Mouse (Mus musculus) stomach, embryonic 14.5 days (tissue): ENCODE data around the gene Clec12a. TPM values are rescaled to one million over a fixed set of nuclear protein-coding genes. Genes with fewer than 3 reads are reported as not detected.
"Not testable (repeated sequence)": the region's sequence is repeated elsewhere in the genome, so short reads cannot be mapped to it uniquely, and the experiment has no call there.

Experiments used
- ATAC-seq: fragments of 200-750 bp; cut with Nextera tagmentation; 2 replicates; pipeline ENCODE4 v1.8.0; 2017; ENCODE audit warnings: low read depth, moderate TSS enrichment; ENCODE audit not compliant: insufficient number of reproducible peaks, insufficient read depth, low FRiP score
- H3K27ac ChIP-seq: fragments of 300-500 bp; sonication (generic); 2 replicates; pipeline ENCODE4 v1.5.1; 2014; ENCODE audit warnings: mild to moderate bottlenecking, low read length, moderate library complexity, mixed read lengths
- H3K27me3 ChIP-seq: fragments of 300-500 bp; sonication (generic); 2 replicates; pipeline ENCODE4 v1.6.1; 2014; ENCODE audit warnings: low read length, control low read depth, mixed read lengths; ENCODE audit not compliant: control insufficient read depth, insufficient read depth
- H3K36me3 ChIP-seq: fragments of 300-500 bp; sonication (generic); 2 replicates; pipeline ENCODE4 v1.6.1; 2014; ENCODE audit warnings: mild to moderate bottlenecking, control low read depth, low read length, moderate library complexity, mixed read lengths; ENCODE audit not compliant: control insufficient read depth, insufficient read depth
- H3K4me1 ChIP-seq: fragments of 300-500 bp; sonication (generic); 2 replicates; pipeline ENCODE4 v1.6.1; 2014; ENCODE audit warnings: low read length, control low read depth, mixed read lengths; ENCODE audit not compliant: control insufficient read depth, insufficient read depth
- H3K4me2 ChIP-seq: fragments of 300-500 bp; sonication (generic); replicated peaks from 2 replicates; pipeline ENCODE4 v1.6.1; 2014; ENCODE audit warnings: low read depth, low read length, control low read depth
- H3K4me3 ChIP-seq: fragments of 300-500 bp; sonication (generic); 2 replicates; pipeline ENCODE4 v1.5.1; 2014; ENCODE audit warnings: low read depth, low read length, control low read depth
- H3K9ac ChIP-seq: fragments of 300-500 bp; sonication (generic); replicated peaks from 2 replicates; pipeline ENCODE4 v1.6.1; 2014; ENCODE audit warnings: low read depth, mild to moderate bottlenecking, control low read depth, low read length, moderate library complexity, mixed read lengths
- H3K9me3 ChIP-seq: fragments of 300-500 bp; sonication (generic); 2 replicates; pipeline ENCODE4 v1.6.1; 2016; ENCODE audit warnings: low read depth, low read length, control low read depth; ENCODE audit not compliant: control insufficient read depth
- WGBS: fragments of 180-500 bp; shearing (Covaris S2); extraction: QIAGEN DNeasy Blood & Tissue Kit; methylation state at CpG from one replicate; pipeline ENCODE4 v1.1.7; 2014; 5-methylcytosine and 5-hydroxymethylcytosine counted together
- polyA plus RNA-seq: library from polyadenylated mRNA; unstranded; fragments of >200 nt; fragmentation: Nextera tagmentation; extraction: Ambion mirVana; gene quantifications from 2 replicates; pipeline ENCODE4 v1.2.1, GENCODE M21; 2014

The Clec12a gene
- 1.0 and 1.8 TPM in 2 replicates for polyA plus RNA-seq

DNA sequence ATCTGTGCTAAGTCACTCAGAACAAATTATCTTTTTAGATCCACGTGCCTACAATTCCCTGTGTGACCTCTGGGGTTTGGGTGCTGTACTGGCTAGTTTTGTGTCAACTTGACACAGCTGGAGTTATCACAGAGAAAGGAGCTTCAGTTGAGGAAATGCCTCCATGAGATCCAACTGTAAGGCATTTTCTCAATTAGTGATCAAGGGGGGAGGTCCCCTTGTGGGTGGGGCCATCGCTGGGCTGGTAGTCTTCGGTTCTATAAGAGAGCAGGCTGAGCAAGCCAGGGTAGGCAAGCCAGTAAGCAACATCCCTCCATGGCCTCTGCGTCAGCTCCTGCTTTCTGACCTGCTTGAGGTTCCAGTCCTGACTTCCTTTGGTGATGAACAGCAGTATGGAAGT lies at the start of gene Clec12a:
TSS of gene Clec12a (plus strand) at position 301 of the 400 bp plus-strand sequence.
- H3K4me3 ChIP-seq, H3K9me3 ChIP-seq, H3K27ac ChIP-seq, H3K4me2 ChIP-seq, H3K9ac ChIP-seq, ATAC-seq, H3K27me3 ChIP-seq, H3K4me1 ChIP-seq, H3K36me3 ChIP-seq: not testable (repeated sequence)
- 72% methylated on average over 4 of the region's 4 CpGs for WGBS

- WGBS: 54% methylated on average over 1 of the region's 1 CpGs
- Histone ChIP-seq H3K4me2 (no peak overlapping the region), H3K27ac (no peak overlapping the region), H3K9ac (no peak overlapping the region), H3K9me3 (no peaks in the 10 kb centered on the region), H3K4me3 (no peak overlapping the region), H3K27me3 (no peaks in the 10 kb centered on the region), H3K4me1 (no peaks in the 10 kb centered on the region), H3K36me3 (no peaks in the 10 kb centered on the region)
- ATAC-seq: no peak
These were observed 38.3 kb upstream of the Clec12a start for GRCm38 (mm10) chr6:129304180-129304579.

- Histone ChIP-seq H3K36me3 (no peaks in the 10 kb centered on the region), H3K27me3 (no peaks in the 10 kb centered on the region), H3K9ac (no peak overlapping the region), H3K4me1 (no peaks in the 10 kb centered on the region), H3K27ac (no peak overlapping the region), H3K9me3 (no peaks in the 10 kb centered on the region), H3K4me2 (no peak overlapping the region), H3K4me3 (no peak overlapping the region)
- no peak for ATAC-seq
- 87% methylated on average over 3 of the region's 3 CpGs for WGBS
These were observed 30.0 kb upstream of the Clec12a start for GRCm38 (mm10) chr6:129312499-129312898.

GRCm38 (mm10) chr6:129314655-129315168 lies 27.8 kb upstream of the Clec12a start:
- Histone ChIP-seq H3K9ac (no peak overlapping the region), H3K4me2 (no peak overlapping the region), H3K4me3 (no peak overlapping the region), H3K9me3 (no peaks in the 10 kb centered on the region), H3K4me1 (no peaks in the 10 kb centered on the region), H3K27me3 (no peaks in the 10 kb centered on the region), H3K36me3 (no peaks in the 10 kb centered on the region), H3K27ac (no peak overlapping the region)
- 84% methylated on average over 3 of the region's 3 CpGs for WGBS
- no peak for ATAC-seq

DNA sequence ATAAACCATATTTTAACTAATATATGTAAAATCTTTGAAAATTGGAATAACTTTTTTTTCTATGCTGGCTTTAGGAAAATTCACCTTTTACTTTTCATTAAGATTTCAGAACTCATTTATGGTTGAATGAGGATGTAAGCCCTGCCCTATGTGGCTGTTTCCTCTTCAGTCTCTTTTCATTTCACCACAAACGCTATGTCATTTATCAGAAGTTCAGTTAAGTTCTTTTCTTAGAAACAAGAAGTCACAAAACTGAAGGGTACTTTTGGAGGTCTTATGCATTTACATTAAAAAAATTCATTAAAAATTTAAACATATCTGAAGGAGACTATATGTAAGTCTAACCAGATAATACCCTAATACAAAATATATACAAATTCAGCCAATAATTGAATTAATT lies 26.8 kb upstream of the Clec12a start:
- Histone ChIP-seq H3K9ac (no peak overlapping the region), H3K4me3 (no peak overlapping the region), H3K27ac (no peak overlapping the region), H3K27me3 (no peaks in the 10 kb centered on the region), H3K4me1 (no peaks in the 10 kb centered on the region), H3K9me3 (no peaks in the 10 kb centered on the region), H3K4me2 (no peak overlapping the region), H3K36me3 (no peaks in the 10 kb centered on the region)
- ATAC-seq: no peak
- WGBS: 85% methylated on average over 1 of the region's 1 CpGs

GRCm38 (mm10) chr6:129316463-129316862 lies 26.0 kb upstream of the Clec12a start:
- H3K4me2 ChIP-seq: no peak overlapping the region
- H3K9ac ChIP-seq: no peak overlapping the region
- no peak overlapping the region for H3K4me3 ChIP-seq
- H3K4me1 ChIP-seq: no peaks in the 10 kb centered on the region
- H3K36me3 ChIP-seq: no peaks in the 10 kb centered on the region
- no peaks in the 10 kb centered on the region for H3K9me3 ChIP-seq
- WGBS: 77% methylated on average over 2 of the region's 2 CpGs
- no peak for ATAC-seq
- no peaks in the 10 kb centered on the region for H3K27me3 ChIP-seq
- H3K27ac ChIP-seq: no peak overlapping the region

- Histone ChIP-seq H3K27me3 (no peaks in the 10 kb centered on the region), H3K4me1 (no peaks in the 10 kb centered on the region)
- 53% methylated on average over 1 of the region's 1 CpGs for WGBS
These were observed 24.1 kb upstream of the Clec12a start for GRCm38 (mm10) chr6:129318395-129318794.

DNA sequence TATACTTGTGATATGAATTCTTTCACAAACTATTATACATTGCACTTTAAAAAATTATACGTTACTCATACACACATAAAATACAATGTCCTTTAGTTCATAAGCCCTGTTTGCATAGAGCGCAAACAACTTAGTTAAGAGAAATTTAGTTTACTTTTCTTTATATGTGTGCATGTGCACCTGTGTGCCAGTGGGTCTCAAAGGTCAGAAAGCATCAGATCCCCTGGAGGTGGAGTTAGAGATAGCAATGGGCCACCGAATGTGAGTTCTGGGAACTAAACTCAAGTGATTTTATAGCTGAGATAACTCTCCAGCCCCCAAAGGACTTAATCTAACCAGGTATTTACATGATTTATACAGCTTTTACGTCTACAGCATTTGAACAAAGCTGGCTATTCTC lies 23.2 kb upstream of the Clec12a start:
- H3K9me3 ChIP-seq: no peaks in the 10 kb centered on the region
- H3K27ac ChIP-seq: no peak overlapping the region
- 62% methylated on average over 4 of the region's 4 CpGs for WGBS
- H3K27me3 ChIP-seq: no peaks in the 10 kb centered on the region
- no peak overlapping the region for H3K4me3 ChIP-seq
- no peak overlapping the region for H3K9ac ChIP-seq
- H3K36me3 ChIP-seq: no peaks in the 10 kb centered on the region
- H3K4me2 ChIP-seq: no peak overlapping the region
- ATAC-seq: no peak
- H3K4me1 ChIP-seq: no peaks in the 10 kb centered on the region

More at GRCm38 (mm10) chr6:129318395-129318794, 24.1 kb upstream of the Clec12a start:
- no peak overlapping the region for H3K9ac ChIP-seq
- no peak overlapping the region for H3K27ac ChIP-seq
- H3K9me3 ChIP-seq: no peaks in the 10 kb centered on the region
- no peak overlapping the region for H3K4me2 ChIP-seq
- no peak overlapping the region for H3K4me3 ChIP-seq
- ATAC-seq: no peak
- H3K36me3 ChIP-seq: no peaks in the 10 kb centered on the region

DNA sequence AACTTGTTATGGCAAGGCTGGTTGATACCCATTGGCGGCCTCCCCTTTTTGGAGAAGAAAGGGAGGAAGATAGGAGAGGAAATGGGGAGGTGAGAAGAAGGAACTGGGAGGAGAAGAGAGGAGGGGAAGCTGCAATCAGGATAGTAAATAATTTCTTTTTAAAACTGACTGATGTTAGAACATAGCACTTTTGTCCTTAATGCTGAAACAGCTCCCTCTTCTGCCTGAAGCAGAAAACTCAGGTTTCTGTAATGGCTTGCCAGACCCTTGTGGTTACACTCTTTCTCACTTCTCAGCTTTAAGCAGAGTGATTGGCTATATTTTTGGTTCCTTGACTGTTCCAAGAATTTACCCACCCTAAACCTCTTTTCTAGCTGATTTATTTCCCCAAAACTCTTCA lies 16.5 kb upstream of the Clec12a start:
- H3K9ac ChIP-seq: no peak overlapping the region
- no peak for ATAC-seq
- no peak overlapping the region for H3K27ac ChIP-seq
- H3K4me3 ChIP-seq: no peak overlapping the region
- no peaks in the 10 kb centered on the region for H3K27me3 ChIP-seq
- H3K4me2 ChIP-seq: no peak overlapping the region
- WGBS: 72% methylated on average over 1 of the region's 1 CpGs
- H3K9me3 ChIP-seq: no peaks in the 10 kb centered on the region
- H3K4me1 ChIP-seq: no peaks in the 10 kb centered on the region
- no peaks in the 10 kb centered on the region for H3K36me3 ChIP-seq
